ENCODE assay signal across 9 mouse cellular contexts in genomic region chr4:155783486-155784080, GRCm38 (mm10). TPM values are rescaled to one million over a fixed set of nuclear protein-coding genes. Genes with fewer than 3 reads are reported as not detected.
DNase-seq lines count a peak whose midpoint lies in the region; ATAC-seq and TF ChIP-seq lines count a peak whose summit lies in the region.
"Had no signal": no experiment of that assay in that cellular context is flagged by ENCODE, and none has a peak within 500 bp of the region (broad histone marks: within the 10 kb centered on the region; RNA-seq: fewer than 3 reads in every experiment).

No protein-coding gene starts in this region.

- WGBS in embryonic facial prominence, embryonic 15.5 days: 33% methylated on average over 16 of the region's 16 CpGs
- WGBS in intestine, postnatal 0 days: 22% methylated on average over 16 of the region's 16 CpGs
- WGBS in neural tube, embryonic 12.5 days: 44% methylated on average over 16 of the region's 16 CpGs

- peak overlapping the region; percentile 82; the same call in 1 of the 2 replicates for H3K27ac ChIP-seq in embryonic facial prominence, embryonic 15.5 days (replicated peaks)
- H3K27ac ChIP-seq in intestine, postnatal 0 days (ENCODE audit: low read depth, low read length): peak overlapping the region; percentile 98
- H3K27ac ChIP-seq in neural tube, embryonic 12.5 days: no peak overlapping the region

- H3K9ac ChIP-seq in embryonic facial prominence, embryonic 15.5 days: no peak overlapping the region
- H3K9ac ChIP-seq in intestine, postnatal 0 days (ENCODE audit: low read depth, low read length): peak overlapping the region; percentile 74
- peak overlapping the region; percentile 78 for H3K9ac ChIP-seq in neural tube, embryonic 12.5 days

- H3K27me3 ChIP-seq in embryonic facial prominence, embryonic 15.5 days: no peaks in the 10 kb centered on the region
- H3K27me3 ChIP-seq in intestine, postnatal 0 days (replicated peaks; ENCODE audit: control insufficient read depth, insufficient read depth, low read length): no peaks in the 10 kb centered on the region
- no peaks in the 10 kb centered on the region for H3K27me3 ChIP-seq in neural tube, embryonic 12.5 days (replicated peaks)

- peak; percentile 23 to 28 for DNase-seq in left cerebral cortex, postnatal 25 days (ENCODE audit: low spot score in 2 of 2)
- DNase-seq in left cerebral cortex, postnatal 14 days (ENCODE audit: low spot score in 2 of 2): no peak
- DNase-seq in urinary bladder, postnatal 25 days (ENCODE audit: low spot score): no peak
- no peak for DNase-seq in left cerebral cortex, adult 8-10 months (ENCODE audit: low spot score in 2 of 2)
- DNase-seq in adrenal gland, adult 8-10 months: no peak

- no peaks in the 10 kb centered on the region for H3K36me3 ChIP-seq in embryonic facial prominence, embryonic 15.5 days
- no peaks in the 10 kb centered on the region for H3K36me3 ChIP-seq in intestine, postnatal 0 days (ENCODE audit: control insufficient read depth, insufficient read depth)
- no peaks in the 10 kb centered on the region for H3K36me3 ChIP-seq in neural tube, embryonic 12.5 days

- H3K4me1 ChIP-seq in embryonic facial prominence, embryonic 15.5 days: peaks cover 17% of the 10 kb centered on the region
- H3K4me1 ChIP-seq in intestine, postnatal 0 days (replicated peaks; ENCODE audit: control insufficient read depth, insufficient read depth, low read length): peaks cover 6% of the 10 kb centered on the region
- peaks cover 13% of the 10 kb centered on the region for H3K4me1 ChIP-seq in neural tube, embryonic 12.5 days

- TF ChIP-seq CTCF in intestine, postnatal 0 days (IDR thresholded peaks at IDR 0.05; ENCODE audit: low read depth): no peak

- no peaks in the 10 kb centered on the region for H3K9me3 ChIP-seq in embryonic facial prominence, embryonic 15.5 days (replicated peaks)
- H3K9me3 ChIP-seq in intestine, postnatal 0 days (ENCODE audit: control insufficient read depth): no peaks in the 10 kb centered on the region
- no peaks in the 10 kb centered on the region for H3K9me3 ChIP-seq in neural tube, embryonic 12.5 days

- intact Hi-C loops in left cerebral cortex, postnatal 25 days (cut with DNase I): no loop called here
- intact Hi-C loops in left cerebral cortex, postnatal 14 days (cut with DNase I): no loop called here

- peak overlapping the region; percentile 67 for H3K4me3 ChIP-seq in embryonic facial prominence, embryonic 15.5 days (replicated peaks)
- H3K4me3 ChIP-seq in intestine, postnatal 0 days (ENCODE audit: low read depth, low read length): peak overlapping the region; percentile 70
- H3K4me3 ChIP-seq in neural tube, embryonic 12.5 days: peak overlapping the region; percentile 56

- H3K4me2 ChIP-seq in embryonic facial prominence, embryonic 15.5 days (replicated peaks): peak overlapping the region; percentile 78
- peak overlapping the region; percentile 90 for H3K4me2 ChIP-seq in intestine, postnatal 0 days (replicated peaks; ENCODE audit: low read depth)
- H3K4me2 ChIP-seq in neural tube, embryonic 12.5 days (replicated peaks): peak overlapping the region; percentile 69

- no peak for ATAC-seq in embryonic facial prominence, embryonic 15.5 days (ENCODE audit: insufficient number of reproducible peaks, low FRiP score, low TSS enrichment, low read depth)
- ATAC-seq in intestine, postnatal 0 days: peak; percentile 15; the same call in 1 of the 2 replicates
- ATAC-seq in neural tube, embryonic 12.5 days (ENCODE audit: low FRiP score, low read depth): no peak; the same call in 1 of the 2 replicates

RNA-seq across cellular contexts. Expression of gene Tmem88b, which starts 2.1 kb away (rescaled TPM):
- total RNA-seq in left cerebral cortex, postnatal 25 days (2021): 10 to 100 TPM; 16.8 to 20.7 TPM
- 10 to 100 TPM in 1 of 2 experiments, 1 to 10 TPM in 1; 8.7 to 11.6 TPM for total RNA-seq in left cerebral cortex, postnatal 14 days (2021)
- 0.76 and 1.2 TPM in 2 replicates for polyA plus RNA-seq in embryonic facial prominence, embryonic 15.5 days (2015; fragmentation: Nextera tagmentation; extraction: Ambion mirVana)
- 0.64 and 0.68 TPM in 2 replicates for polyA plus RNA-seq in intestine, postnatal 0 days (2015; fragmentation: Nextera tagmentation; extraction: Ambion mirVana)
- 0.56 and 0.86 TPM in 2 replicates for polyA plus RNA-seq in neural tube, embryonic 12.5 days (2016; fragmentation: Nextera tagmentation; extraction: Ambion mirVana)
- total RNA-seq in left cerebral cortex, adult 8-10 months (2022): 10 to 100 TPM; 35.4 to 43.6 (median 36.6) TPM
- 1 to 10 TPM in 1 of 4 experiments, under 1 TPM in 3; 0.17 to 1.0 (median 0.62) TPM for total RNA-seq in adrenal gland, adult 8-10 months (2022)

RNA-seq across cellular contexts. Expression of gene Ankrd65, which starts 6.7 kb away (rescaled TPM):
- total RNA-seq in left cerebral cortex, postnatal 25 days (2021): not detected
- total RNA-seq in left cerebral cortex, postnatal 14 days (2021): under 1 TPM in 1 of 2 experiments, not detected in 1; 0.31 TPM
- 0.29 and 0.71 TPM in 2 replicates for polyA plus RNA-seq in embryonic facial prominence, embryonic 15.5 days (2015; fragmentation: Nextera tagmentation; extraction: Ambion mirVana)
- not detected in 2 replicates for polyA plus RNA-seq in intestine, postnatal 0 days (2015; fragmentation: Nextera tagmentation; extraction: Ambion mirVana)
- not detected in 2 replicates for polyA plus RNA-seq in neural tube, embryonic 12.5 days (2016; fragmentation: Nextera tagmentation; extraction: Ambion mirVana)
- under 1 TPM in 1 of 4 experiments, not detected in 3; 0.35 TPM for total RNA-seq in left cerebral cortex, adult 8-10 months (2022)
- not detected for total RNA-seq in adrenal gland, adult 8-10 months (2022)
- total RNA-seq: adrenal gland, postnatal 14 days had no signal

RNA-seq across cellular contexts. Expression of gene Vwa1, which starts 9.1 kb away (rescaled TPM):
- 10 to 100 TPM; 14.0 to 16.6 TPM for total RNA-seq in left cerebral cortex, postnatal 25 days (2021)
- 10 to 100 TPM; 16.3 to 17.0 TPM for total RNA-seq in left cerebral cortex, postnatal 14 days (2021)
- 14.2 and 17.4 TPM in 2 replicates for polyA plus RNA-seq in embryonic facial prominence, embryonic 15.5 days (2015; fragmentation: Nextera tagmentation; extraction: Ambion mirVana)
- polyA plus RNA-seq in intestine, postnatal 0 days (2015; fragmentation: Nextera tagmentation; extraction: Ambion mirVana): 17.4 and 17.8 TPM in 2 replicates
- polyA plus RNA-seq in neural tube, embryonic 12.5 days (2016; fragmentation: Nextera tagmentation; extraction: Ambion mirVana): 16.6 and 17.9 TPM in 2 replicates
- total RNA-seq in left cerebral cortex, adult 8-10 months (2022): 10 to 100 TPM; 14.0 to 14.9 (median 14.4) TPM
- 1 to 10 TPM; 3.2 to 6.9 (median 4.7) TPM for total RNA-seq in adrenal gland, adult 8-10 months (2022)

RNA-seq across cellular contexts. Expression of gene Mrpl20, which starts 19.1 kb away (rescaled TPM):
- 10 to 100 TPM; 93.9 to 97.9 TPM for total RNA-seq in left cerebral cortex, postnatal 25 days (2021)
- total RNA-seq in left cerebral cortex, postnatal 14 days (2021): 100 to 1,000 TPM; 104 to 112 TPM
- 175 and 191 TPM in 2 replicates for polyA plus RNA-seq in embryonic facial prominence, embryonic 15.5 days (2015; fragmentation: Nextera tagmentation; extraction: Ambion mirVana)
- polyA plus RNA-seq in intestine, postnatal 0 days (2015; fragmentation: Nextera tagmentation; extraction: Ambion mirVana): 203 and 212 TPM in 2 replicates
- 226 and 242 TPM in 2 replicates for polyA plus RNA-seq in neural tube, embryonic 12.5 days (2016; fragmentation: Nextera tagmentation; extraction: Ambion mirVana)
- 10 to 100 TPM; 75.3 to 87.1 (median 84.7) TPM for total RNA-seq in left cerebral cortex, adult 8-10 months (2022)
- 100 to 1,000 TPM; 102 to 144 (median 126) TPM for total RNA-seq in adrenal gland, adult 8-10 months (2022)

RNA-seq across cellular contexts. Expression of gene Atad3a, which starts 22.7 kb away (rescaled TPM):
- 10 to 100 TPM; 44.0 to 52.3 TPM for total RNA-seq in left cerebral cortex, postnatal 25 days (2021)
- 10 to 100 TPM; 52.3 to 53.2 TPM for total RNA-seq in left cerebral cortex, postnatal 14 days (2021)
- 84.9 and 89.9 TPM in 2 replicates for polyA plus RNA-seq in embryonic facial prominence, embryonic 15.5 days (2015; fragmentation: Nextera tagmentation; extraction: Ambion mirVana)
- 39.6 and 40.4 TPM in 2 replicates for polyA plus RNA-seq in intestine, postnatal 0 days (2015; fragmentation: Nextera tagmentation; extraction: Ambion mirVana)
- polyA plus RNA-seq in neural tube, embryonic 12.5 days (2016; fragmentation: Nextera tagmentation; extraction: Ambion mirVana): 85.2 and 90.7 TPM in 2 replicates
- 10 to 100 TPM; 41.3 to 55.7 (median 51.1) TPM for total RNA-seq in left cerebral cortex, adult 8-10 months (2022)
- total RNA-seq in adrenal gland, adult 8-10 months (2022): 10 to 100 TPM; 69.5 to 90.1 (median 77.6) TPM

Comparison
In these comparisons a context has a peak if more than half of its experiments do, and no peak if none do; other contexts are left out.
1. DNase-seq: peak in left cerebral cortex, postnatal 25 days (2 of 2); none in left cerebral cortex, postnatal 14 days (0 of 2), urinary bladder, postnatal 25 days (single experiment), left cerebral cortex, adult 8-10 months (0 of 2) and adrenal gland, adult 8-10 months (single experiment).
2. RNA of gene Tmem88b, which starts 2.1 kb away (total RNA-seq): 35.4 to 43.6 TPM in left cerebral cortex, adult 8-10 months, 16.8 to 20.7 TPM in left cerebral cortex, postnatal 25 days and 8.7 to 11.6 TPM in left cerebral cortex, postnatal 14 days; 0.17 to 1.0 TPM in adrenal gland, adult 8-10 months; every median in the first group is over 4 times any median in the second.
3. Peak in every context shown above with its lines, with median percentiles within 50 percentile points of each other: H3K4me2 ChIP-seq and H3K4me3 ChIP-seq.